Mouse (Mus musculus) spleen, adult 12 weeks (tissue): ENCODE measurements at regions not wholly inside any gene's neighbourhood (a gene's known extent, or its start where the extent isn't known, plus 50 kb on each side); places are given as distances from the start of the nearest gene placed in this dataset.

Experiments
- DNase-seq: peaks from one replicate; pipeline ENCODE4 v3.0.0; 2022; ENCODE audit warnings: low spot score

DNA sequence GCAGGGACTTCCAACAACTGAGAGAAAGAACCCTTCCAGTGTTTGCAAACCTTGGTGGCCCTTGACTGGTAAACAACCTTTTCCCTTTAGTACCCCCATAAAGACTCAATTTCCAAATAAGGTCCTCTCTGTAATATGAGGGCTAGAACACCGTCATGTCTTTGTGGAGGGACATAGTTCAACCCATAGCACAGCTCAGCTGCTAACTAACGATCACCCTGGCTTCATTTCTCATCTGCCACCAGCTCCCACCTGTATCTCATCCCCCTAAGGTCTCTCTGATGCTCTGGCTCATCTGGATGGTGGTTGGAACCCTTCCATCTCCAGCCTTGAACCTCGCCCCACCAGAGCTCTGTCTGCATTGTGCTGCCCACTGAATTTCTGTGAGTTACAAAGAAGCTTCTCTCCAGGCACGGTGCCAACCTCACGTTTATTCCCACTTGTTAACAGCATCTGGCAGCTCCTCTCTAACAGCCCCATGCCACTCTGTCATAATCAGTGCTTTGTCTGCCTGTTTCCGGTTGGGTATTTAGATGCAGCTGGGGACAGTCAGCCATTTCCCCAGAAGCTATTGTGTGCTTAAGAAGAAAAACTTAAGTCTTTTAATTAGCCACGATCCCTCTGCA is 137.0 kb upstream of the Cdh5 start:
- no peak for DNase-seq

DNA sequence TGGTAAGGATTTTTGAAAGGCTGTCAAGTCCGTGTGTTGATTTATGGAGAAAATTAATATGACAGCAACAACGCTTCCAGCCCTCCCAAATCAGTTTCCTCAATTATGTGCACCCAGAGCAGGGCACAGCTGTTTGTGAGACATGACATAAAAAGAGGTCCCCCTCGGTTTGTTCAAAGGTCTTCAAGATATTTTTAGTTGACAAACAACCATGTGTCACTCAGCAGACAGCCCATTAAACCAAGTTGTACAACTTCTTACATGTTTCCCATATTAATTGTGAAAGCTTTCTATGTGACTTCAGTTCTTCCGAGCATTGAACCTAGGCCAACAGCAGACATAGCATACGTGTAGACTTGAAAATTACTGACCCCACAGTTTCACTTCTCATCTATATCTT is 131.5 kb upstream of the Cdh5 start:
- DNase-seq, result no peak

DNA sequence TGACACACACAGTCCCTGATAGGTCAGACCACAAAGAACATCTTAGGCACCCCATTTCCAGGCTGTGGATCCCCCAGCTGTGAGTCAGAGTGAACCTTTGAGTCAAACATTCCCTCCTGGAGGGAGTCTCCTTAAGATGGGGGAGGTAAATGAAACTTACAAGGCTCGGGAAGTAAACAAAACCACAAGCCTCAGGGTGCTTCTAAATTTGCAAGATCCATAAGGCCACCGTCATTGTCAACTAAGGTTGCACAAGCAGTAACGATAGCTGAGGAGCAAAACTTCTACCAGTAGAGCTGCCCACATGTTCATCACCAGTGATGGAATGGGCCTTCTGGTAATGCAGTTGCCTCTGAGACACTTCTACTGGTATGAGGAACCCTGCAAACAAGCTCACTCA is 130.9 kb upstream of the Cdh5 start:
- DNase-seq, result no peak

DNA sequence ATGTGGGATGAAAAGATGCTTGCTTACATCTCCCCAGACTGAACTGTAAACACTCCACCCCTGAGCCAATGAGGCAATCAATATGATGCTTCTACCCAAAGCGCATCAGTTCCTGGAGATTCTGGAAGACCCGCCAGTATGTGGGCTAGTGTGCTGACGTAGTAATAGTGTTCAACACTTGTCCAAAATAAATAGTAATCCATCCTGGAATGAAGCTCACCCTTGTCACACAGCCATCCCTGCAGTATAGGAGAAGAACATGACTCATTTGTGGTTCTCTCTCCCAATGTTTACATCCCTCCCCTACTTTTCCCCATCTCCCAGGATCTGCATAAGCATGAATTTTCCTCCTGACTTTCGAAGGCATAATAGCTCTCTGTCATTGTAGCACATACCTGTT is 130.5 kb upstream of the Cdh5 start:
- DNase-seq, result no peak

DNA sequence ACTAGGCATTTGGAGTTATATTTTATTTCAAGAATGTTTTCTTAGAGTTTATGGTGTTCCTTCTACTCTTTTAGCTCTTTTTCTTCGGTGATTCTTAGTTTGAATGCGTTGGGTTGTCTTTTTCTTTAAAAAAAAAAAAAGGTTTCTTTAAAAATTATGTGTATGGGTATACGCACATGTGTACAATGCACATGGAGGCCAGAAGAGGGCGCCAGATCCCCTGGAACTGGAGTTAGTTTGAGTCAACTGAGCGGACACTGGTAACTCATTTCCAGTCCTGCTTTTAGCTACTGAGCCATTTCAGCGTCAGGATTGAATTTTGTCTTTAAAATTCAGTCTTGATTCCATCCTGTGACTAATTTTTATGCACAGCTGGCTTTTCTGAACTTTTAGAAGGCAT is 124.9 kb upstream of the Cdh5 start:
- no peak for DNase-seq

DNA sequence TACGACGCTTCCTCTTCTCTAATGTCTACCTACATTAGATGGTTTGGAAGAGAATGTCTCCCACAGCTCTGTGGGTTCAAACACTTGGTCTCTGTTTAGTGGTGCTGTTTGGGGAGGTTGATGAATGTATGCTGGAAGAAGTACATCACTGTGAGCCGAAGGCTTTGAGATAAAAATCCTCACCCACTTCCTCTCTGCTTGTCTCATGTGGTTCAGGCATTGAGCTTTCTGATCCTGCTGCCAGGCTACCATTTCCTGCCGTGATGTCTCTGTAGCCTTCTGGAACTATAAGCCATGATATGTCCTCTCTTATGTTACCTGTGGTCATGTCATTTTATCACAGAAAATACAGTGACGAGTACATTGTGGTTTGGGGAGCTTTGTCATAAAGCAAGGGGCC is 122.5 kb upstream of the Cdh5 start:
- DNase-seq, result no peak

DNA sequence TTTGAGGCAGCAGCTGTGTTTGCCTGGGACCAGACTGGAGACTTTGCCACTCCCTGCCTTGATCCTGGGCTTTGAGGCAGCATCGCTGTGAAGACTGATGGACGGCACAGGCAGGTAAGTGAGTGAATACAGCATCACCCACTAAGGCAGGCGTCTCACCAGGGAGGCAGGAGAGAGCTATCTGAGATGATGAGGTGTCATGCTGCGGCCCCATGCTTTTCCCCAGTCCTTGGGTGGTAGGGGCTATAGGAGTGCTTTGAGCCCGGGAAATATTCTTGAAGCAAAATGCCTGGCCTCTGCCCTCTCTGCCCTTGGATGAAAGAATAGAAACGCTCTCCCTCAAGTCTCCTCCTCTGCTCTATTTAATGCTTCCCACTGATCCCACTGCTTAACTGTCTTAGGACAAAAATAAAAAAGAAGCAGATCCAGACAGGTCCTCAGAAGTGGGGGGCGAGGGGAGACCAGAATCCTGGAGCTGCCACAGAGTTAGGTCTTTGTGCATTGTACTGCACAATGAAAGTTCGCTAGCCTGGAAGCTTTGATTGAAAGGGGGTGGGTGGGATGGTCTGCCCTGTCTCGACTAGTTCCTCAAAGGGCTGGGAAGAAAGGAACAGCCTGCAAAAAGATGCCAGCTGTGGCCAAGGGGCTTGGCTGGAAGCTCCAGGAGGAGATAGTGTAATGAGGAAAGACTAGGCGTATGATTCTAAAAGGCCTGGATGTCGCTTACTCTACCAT is 117.4 kb upstream of the Cdh5 start:
- DNase-seq, result no peak

DNA sequence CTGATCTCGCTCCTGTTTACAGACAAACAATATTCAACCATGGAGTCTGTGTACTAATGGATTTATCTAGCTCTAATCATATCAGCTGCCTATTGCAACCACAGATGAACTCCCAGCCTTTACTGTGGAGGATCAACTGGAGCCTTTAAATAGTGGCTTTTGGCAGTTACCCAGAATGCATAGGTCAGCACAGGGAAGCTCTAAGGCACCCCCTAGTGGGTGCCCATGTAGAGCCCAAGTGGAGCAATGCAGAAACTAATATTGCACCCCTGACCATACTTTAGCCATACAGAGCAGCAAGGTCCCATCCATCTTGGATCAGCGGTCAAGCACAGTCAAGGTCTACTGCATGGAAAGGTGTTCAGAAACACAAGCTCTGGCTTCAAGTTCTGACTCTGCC is 115.8 kb upstream of the Cdh5 start:
- no peak for DNase-seq

DNA sequence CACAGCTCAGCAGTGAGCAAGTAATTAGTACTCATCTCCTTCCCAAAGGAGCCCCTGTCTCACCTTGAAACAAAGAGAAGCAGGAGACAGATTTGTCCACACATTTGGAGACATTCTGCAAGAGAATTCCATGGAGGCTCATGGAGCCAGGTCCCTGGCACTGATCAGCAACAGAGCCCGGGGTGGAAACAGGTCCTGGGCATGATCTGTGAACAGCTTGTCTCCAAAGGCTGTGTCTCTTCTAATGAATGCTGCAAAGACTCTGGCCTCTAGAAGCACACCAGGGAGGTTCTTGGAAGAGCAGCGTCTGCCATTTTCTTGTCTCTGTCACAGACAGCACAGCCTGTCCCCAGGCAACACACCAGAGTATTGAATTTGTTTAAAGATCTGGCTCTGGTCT is 107.5 kb upstream of the Cdh5 start:
- no peak for DNase-seq

DNA sequence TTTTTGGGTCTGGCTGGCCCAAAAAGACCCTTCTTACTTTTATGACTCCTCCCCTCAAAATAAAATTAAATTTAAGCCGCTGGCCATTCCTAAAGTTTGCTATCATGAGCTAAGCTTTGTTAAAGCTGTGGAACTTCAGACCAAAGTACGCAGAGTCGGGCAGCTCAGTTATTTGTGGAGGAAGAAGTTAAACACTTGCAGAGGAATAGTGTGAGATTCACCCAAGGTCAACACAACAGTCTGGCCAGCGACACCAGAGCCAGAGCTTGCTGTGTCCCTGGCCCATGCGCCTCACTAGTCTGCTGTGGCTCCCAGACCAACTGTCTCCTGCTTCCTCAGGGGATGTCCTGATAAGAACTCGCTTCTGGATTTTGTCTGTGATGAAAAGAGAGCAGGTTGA is 103.3 kb upstream of the Cdh5 start:
- DNase-seq, result no peak

DNA sequence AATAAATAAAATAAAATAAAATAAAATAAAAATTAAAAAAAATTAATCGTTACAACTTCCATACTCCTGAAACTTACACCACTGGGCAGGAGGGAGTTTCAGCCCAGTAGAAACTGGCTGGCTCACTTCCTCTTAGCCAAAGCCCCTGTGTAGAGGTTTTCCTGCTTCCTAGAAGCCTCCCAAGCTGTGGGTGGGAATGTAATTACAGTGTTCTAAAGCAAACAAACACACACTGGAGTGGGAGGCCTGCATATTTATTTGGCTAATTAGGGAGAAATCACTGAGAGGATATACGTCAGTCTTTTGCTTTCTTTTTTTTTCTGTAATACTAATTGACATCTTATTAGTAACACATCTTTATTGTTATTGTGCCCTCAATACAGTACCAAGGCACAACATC is 94.2 kb upstream of the Cdh5 start:
- no peak for DNase-seq

DNA sequence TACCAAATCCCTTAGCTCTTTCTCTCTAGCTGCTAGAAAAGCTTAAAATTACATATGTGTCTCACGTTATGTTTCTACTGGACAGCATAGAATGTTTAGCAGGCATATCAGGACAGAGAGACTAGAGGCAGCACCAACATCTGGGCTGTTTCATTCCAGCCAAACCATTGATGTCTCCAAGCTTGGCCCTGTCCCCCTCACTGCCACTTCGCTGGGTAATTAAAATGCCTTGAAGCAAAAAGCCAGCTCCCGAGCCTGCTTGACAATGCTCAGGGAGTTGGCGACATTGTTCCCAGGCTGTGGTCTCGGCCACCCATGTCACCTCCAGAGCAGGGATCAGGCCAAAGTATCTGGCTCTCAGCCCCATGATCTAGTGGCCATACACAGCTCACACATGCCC is 92.7 kb upstream of the Cdh5 start:
- DNase-seq, result no peak

DNA sequence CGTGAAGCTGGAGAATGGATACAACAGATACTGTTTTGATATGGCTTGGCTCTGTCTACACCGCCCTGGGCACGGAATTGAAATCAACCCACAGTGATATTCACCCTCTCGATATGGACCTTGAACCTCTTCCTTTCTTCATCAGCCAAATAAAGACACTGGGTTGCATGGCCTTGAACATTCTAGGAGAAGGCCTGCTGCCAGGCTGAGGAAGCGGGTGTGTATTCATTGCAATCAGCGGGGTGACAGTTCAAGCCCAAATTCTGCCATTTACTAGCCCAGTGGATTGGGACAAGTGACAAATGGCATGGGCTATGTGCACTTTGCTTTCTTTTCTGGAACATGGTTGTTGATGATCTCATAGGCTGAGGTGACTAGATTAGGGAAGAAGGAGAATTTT is 92.1 kb upstream of the Cdh5 start:
- DNase-seq, result no peak

DNA sequence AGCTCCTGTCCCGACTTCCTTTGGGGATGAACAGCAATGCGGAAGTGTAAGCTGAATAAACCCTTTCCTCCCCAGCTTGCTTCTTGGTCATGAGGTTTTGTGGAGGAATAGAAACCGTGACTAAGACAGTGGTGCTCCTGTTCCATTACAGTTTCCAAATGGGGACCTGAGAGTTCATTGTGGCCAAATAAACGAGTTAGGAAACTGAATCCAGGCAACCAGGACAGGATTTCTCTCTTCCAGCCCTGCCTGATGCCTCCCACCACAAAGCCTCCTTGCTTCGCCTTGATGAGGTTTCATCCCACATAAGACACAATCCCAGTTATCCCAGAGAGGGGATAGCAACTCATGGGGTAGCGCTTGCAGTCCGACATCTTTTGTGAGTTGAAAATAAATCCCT is 79.2 kb upstream of the Cdh5 start:
- DNase-seq, result no peak

DNA sequence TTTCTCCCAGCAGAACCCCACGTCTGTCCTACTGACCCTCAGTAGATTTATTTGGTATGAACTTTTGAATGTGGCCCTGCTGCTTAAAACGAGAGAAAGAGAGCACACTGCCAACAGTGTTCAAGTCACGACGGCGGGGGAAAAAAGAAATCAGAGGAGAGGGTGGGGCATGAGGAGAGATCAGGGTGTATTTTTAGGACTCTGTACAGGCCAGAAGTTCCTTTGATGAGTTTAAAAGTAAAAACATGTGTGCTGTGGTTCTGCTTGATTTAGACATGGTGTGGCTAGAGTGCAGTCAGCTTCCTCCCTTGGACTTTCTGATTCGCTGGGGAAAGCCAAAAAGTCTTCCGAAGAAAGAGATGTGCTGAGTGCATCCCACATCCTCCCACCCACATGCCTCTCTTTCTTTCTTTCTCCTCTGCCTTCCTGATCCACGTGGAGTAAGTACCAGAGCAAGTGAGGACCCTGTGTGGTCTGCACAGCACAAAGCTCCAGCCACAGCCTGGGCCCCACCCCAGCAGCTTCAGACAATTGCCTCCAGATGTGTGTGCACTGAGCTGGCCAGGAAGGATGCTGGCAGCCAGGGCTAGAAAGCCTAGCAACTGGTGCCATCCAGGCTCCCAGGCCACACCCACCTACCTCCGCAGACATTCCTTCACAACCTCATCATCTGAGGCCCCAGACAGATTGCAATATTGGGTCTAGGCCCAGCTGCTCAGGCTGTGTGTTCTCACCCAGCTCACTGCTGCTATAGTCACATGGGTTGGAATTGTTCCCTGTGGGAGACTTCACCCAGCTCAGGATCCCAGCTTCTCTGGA is 78.5 kb upstream of the Cdh5 start:
- no peak for DNase-seq

DNA sequence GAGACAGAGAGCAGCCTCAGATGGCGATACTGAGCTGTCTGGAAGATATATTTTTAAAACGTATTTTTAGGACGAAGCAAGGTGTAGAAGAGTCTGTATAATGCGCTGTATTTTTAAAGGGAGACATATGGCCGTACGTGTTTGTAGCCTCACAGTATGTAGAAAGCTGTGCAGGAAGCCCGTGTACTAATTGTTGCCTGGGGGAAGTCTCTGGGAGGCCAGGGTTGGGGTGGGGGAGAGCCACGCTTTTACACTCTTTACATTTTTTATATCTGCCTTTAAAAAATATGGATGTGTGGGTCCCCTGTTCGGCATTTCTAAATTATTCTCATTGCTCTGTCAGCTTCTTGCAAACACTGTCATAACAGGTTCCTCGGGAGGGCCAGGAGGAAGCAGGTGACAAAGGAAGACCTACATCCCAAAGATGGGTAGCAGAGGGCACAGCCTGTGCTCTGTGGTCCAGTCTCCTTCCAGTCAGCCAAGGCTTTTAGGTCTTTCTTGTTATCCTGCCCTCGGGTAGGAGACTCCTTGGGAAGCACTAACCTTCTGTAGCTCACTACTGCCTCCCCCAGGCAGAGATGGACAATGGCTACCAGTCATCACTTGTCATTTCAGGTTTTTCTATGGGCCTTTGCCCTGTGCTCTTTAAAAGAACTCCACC is 74.1 kb upstream of the Cdh5 start:
- no peak for DNase-seq

DNA sequence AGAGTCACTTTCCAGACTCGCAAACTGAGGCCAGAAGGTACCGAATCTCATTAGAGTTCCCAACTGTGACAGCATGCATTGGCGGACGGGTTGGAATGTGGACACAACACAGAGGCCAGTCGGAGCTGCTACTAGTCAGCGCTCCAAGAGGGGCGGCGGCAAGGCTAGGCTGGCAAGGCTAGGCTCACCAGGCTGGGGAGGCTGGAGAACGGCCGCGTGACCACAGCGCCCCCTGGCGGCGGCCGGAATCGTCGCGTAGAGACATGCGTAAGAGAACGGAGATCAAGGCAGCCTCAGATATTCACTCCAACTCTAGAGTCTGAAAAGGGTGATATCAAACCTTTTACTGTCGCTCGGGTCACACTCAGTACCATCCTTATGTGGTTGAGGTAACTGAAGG is 72.8 kb upstream of the Cdh5 start:
- peak; percentile 5 for DNase-seq

DNA sequence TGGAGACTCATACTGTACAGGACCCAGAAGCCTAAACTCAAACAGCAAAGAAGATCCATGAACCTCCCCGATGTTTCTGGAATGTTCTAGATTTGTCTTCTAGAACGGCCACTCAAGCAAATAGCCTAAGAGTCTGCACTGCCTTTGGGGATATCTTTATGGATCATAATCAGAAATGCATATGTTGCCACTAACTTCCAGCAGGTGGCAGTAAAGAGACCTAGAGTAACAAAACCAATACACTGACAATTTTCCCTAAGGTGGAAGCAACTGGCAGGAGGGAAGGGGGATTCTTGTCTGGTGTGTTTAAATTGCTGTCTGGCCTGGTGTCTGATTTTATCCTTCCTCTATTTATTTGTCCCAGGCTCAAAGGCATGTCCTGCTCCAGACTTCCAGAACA is 69.2 kb upstream of the Cdh5 start:
- no peak for DNase-seq

DNA sequence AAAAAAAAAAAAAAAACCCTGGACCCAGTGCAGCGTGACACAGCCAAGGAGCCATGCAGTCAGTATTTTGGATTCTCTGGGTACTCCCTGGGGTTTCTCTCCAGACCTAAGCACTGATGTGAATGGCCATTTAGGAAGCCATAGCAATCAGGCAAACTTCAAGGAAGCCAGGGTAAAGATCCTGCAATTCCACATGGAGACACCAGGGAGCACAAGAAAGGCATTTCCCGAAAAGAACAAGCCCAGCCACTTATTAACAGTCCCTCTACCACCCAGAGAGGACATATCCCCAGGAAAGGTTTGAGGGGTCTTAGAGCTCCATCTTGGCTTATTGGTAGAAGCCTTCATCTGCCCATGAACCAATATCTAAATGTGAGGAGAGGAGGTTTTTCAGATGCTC is 68.3 kb upstream of the Cdh5 start:
- DNase-seq, result no peak

DNA sequence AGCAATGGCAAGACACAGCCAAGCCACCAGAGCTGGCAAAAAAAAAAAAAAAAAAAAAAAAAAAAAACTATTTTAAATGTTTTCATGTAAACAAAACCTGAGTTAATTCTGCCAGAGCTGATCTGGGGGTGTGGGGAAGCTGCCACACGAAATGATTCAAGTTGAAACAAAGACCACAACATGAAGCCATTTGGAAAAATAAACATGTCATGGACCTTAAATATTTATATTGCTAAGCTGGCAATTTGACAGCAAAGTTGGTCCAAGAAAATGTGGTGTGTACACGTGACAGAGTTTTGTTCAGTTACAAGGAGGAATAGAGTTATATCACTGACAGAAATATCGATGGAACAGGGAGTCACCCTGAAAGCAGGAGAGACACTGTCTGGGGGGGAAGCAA is 67.1 kb upstream of the Cdh5 start:
- no peak for DNase-seq

DNA sequence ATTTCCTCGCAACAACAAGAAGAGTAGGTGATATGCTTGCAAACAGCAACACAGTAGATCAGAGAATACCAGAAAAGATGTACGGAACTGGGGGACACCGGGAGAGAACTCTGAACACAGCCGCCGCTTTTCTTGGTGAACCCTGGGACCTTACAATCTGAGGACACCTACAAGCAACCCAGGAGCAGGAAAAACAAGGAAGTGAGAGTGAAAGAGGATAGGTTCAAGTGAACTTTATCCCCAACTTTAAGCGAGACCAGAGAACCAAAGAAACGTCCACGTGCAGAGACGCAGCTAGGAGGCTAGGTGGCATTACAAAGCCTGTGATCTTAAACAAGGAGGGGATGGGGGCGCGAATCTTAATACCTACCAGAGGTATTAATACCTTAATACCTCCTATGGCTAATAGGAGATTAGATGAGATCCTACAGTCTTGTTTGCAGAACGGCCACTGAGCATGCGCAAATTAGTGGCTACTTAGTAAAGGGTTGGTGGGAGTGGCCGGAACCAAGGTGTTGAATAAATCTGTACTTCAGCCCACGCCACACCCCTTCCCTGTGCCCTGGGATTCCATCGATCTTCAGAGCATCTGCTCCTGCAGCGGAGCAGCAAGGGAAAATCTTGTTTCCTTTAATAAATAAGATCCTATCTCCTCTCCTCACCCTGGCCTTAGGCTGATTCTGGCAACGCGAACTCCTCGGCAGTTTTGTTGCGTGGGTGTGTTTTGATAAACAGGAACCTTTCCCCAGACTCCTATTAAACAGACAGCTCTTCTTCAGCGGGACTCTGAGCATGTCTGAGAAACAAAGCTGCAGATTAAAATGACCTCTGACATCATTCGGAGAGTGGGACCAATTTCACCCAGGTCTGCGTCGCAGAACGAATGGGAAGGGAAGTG is 64.6 kb upstream of the Cdh5 start:
- no peak for DNase-seq

DNA sequence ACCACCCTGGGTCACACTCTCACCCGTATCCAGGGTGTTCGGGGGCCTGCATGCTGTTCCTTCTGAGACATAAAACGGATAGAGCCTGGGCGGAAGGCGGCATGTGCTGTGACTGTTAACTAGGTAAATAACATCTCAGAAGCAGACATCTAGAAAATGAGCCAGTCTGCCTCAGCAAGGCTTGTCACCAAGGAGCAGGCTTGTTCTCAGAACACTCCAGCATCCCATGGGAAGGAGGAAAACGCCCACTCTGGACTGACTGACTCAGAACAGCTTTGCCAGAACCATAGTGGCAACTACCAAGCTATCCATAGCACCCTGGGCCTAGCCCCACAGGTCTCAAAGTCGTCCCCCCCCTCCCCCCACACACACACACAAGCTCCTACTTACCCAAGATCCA is 63.8 kb upstream of the Cdh5 start:
- DNase-seq, result no peak
